8 mouse cellular contexts compared by ENCODE assay signal in genomic region chr8:94876820-94877219, GRCm38 (mm10). TPM values are rescaled to one million over a fixed set of nuclear protein-coding genes. Genes with fewer than 3 reads are reported as not detected.
DNase-seq lines count a peak whose midpoint lies in the region; ATAC-seq and TF ChIP-seq lines count a peak whose summit lies in the region.

No protein-coding gene starts in this region.

- H3K4me3 ChIP-seq in heart, embryonic 11.5 days (ENCODE audit: low read depth, low read length): no peak overlapping the region
- 0 out of 2 replicates have a peak overlapping the region, but pooled peaks have one; percentile 69 for H3K4me3 ChIP-seq in midbrain, embryonic 10.5 days
- H3K4me3 ChIP-seq in midbrain, postnatal 0 days (ENCODE audit: low read depth, low read length): no peak overlapping the region
- H3K4me3 ChIP-seq in liver, embryonic 14.5 days (ENCODE audit: insufficient read depth in 1 of 2, low read depth in 2 of 2, low read length in 2 of 2): no peak overlapping the region
- no peak overlapping the region for H3K4me3 ChIP-seq in stomach, embryonic 16.5 days (replicated peaks; ENCODE audit: low read length)

- H3K4me2 ChIP-seq in heart, embryonic 11.5 days: peak overlapping the region; percentile 93; the same call in 1 of the 2 replicates
- no peak overlapping the region for H3K4me2 ChIP-seq in midbrain, postnatal 0 days (ENCODE audit: low read depth, low read length, poor library complexity, severe bottlenecking)
- peak overlapping the region; percentile 71 for H3K4me2 ChIP-seq in liver, embryonic 14.5 days (ENCODE audit: low read depth)
- H3K4me2 ChIP-seq in stomach, embryonic 16.5 days (ENCODE audit: low read depth, low read length): peak overlapping the region; percentile 88; the same call in 1 of the 2 replicates

- no peaks in the 10 kb centered on the region for H3K27me3 ChIP-seq in heart, embryonic 11.5 days (ENCODE audit: control insufficient read depth, insufficient read depth, low read length)
- peaks cover 55% of the 10 kb centered on the region for H3K27me3 ChIP-seq in midbrain, embryonic 10.5 days (ENCODE audit: low read depth, poor library complexity, severe bottlenecking)
- H3K27me3 ChIP-seq in midbrain, postnatal 0 days (ENCODE audit: insufficient read depth, low read length): peaks cover 11% of the 10 kb centered on the region; the same call in 1 of the 2 replicates
- peaks cover 8% of the 10 kb centered on the region for H3K27me3 ChIP-seq in liver, embryonic 14.5 days (ENCODE audit: control insufficient read depth, insufficient read depth, low read length)
- H3K27me3 ChIP-seq in stomach, embryonic 16.5 days (ENCODE audit: control insufficient read depth, insufficient read depth, low read length): no peaks in the 10 kb centered on the region

- H3K27ac ChIP-seq in heart, embryonic 11.5 days (ENCODE audit: low read depth, low read length): 0 out of 2 replicates have a peak overlapping the region, but pooled peaks have one; percentile 30
- H3K27ac ChIP-seq in midbrain, embryonic 10.5 days (replicated peaks): no peak overlapping the region
- no peak overlapping the region for H3K27ac ChIP-seq in midbrain, postnatal 0 days (ENCODE audit: low read depth, low read length)
- H3K27ac ChIP-seq in liver, embryonic 14.5 days: peak overlapping the region; percentile 28
- 0 out of 2 replicates have a peak overlapping the region, but pooled peaks have one; percentile 39 for H3K27ac ChIP-seq in stomach, embryonic 16.5 days (ENCODE audit: low read length)

- no peak for TF ChIP-seq EP300 in liver, embryonic 14.5 days (IDR thresholded peaks at IDR 0.05; ENCODE audit: low read depth)

- 38% methylated on average over 3 of the region's 3 CpGs for WGBS in heart, embryonic 11.5 days (ENCODE audit: insufficient replicate concordance)
- WGBS in midbrain, embryonic 10.5 days: 47% methylated on average over 3 of the region's 3 CpGs
- 56% methylated on average over 3 of the region's 3 CpGs for WGBS in midbrain, postnatal 0 days
- 31% methylated on average over 3 of the region's 3 CpGs for WGBS in liver, embryonic 14.5 days (ENCODE audit: insufficient replicate concordance)
- WGBS in stomach, embryonic 16.5 days: 47% methylated on average over 3 of the region's 3 CpGs

- peaks cover 35% of the 10 kb centered on the region for H3K4me1 ChIP-seq in heart, embryonic 11.5 days (ENCODE audit: control insufficient read depth, insufficient read depth, low read length)
- peaks cover 36% of the 10 kb centered on the region for H3K4me1 ChIP-seq in midbrain, embryonic 10.5 days
- no peaks in the 10 kb centered on the region for H3K4me1 ChIP-seq in midbrain, postnatal 0 days (ENCODE audit: insufficient read depth, low read length)
- peaks cover 20 to 21% of the 10 kb centered on the region in 2 experiments for H3K4me1 ChIP-seq in liver, embryonic 14.5 days (replicated peaks; ENCODE audit: control insufficient read depth in 2 of 2, insufficient read depth in 2 of 2, low read length in 1 of 2)
- H3K4me1 ChIP-seq in stomach, embryonic 16.5 days (ENCODE audit: control insufficient read depth, insufficient read depth, low read length): peaks cover 21% of the 10 kb centered on the region

- no peak for TF ChIP-seq CTCF in midbrain, postnatal 0 days (IDR thresholded peaks at IDR 0.05)
- TF ChIP-seq CTCF in liver, embryonic 14.5 days (IDR thresholded peaks at IDR 0.05; ENCODE audit: low read depth): no peak

- intact Hi-C loops in heart, postnatal 14 days (cut with DNase I): loop anchor here (5.0 kb wide), 1 partner anchor 125 kb away; no protein-coding TSS in a partner anchor
- intact Hi-C loops in left cerebral cortex, postnatal 10 days (cut with DNase I): no loop called here

- no peak for DNase-seq in heart, postnatal 14 days
- DNase-seq in midbrain, embryonic 10.5 days (ENCODE audit: low spot score): no peak
- no peak for DNase-seq in midbrain, postnatal 0 days (ENCODE audit: low spot score)
- DNase-seq in liver, embryonic 14.5 days (ENCODE audit: low read depth in 3 of 3, low spot score in 3 of 3): no peak
- DNase-seq in left cerebral cortex, postnatal 10 days (ENCODE audit: extremely low spot score in 1 of 2, low spot score in 2 of 2): no peak
- no peak for DNase-seq in layer of hippocampus, postnatal 36 days

- H3K36me3 ChIP-seq in heart, embryonic 11.5 days (ENCODE audit: control insufficient read depth, insufficient read depth, low read length): no peaks in the 10 kb centered on the region
- no peaks in the 10 kb centered on the region for H3K36me3 ChIP-seq in midbrain, embryonic 10.5 days
- H3K36me3 ChIP-seq in midbrain, postnatal 0 days (ENCODE audit: insufficient read depth, low read length): no peaks in the 10 kb centered on the region
- no peaks in the 10 kb centered on the region; the same call in 1 of the 2 replicates for H3K36me3 ChIP-seq in liver, embryonic 14.5 days (replicated peaks; ENCODE audit: control insufficient read depth, insufficient read depth, low read depth)
- no peaks in the 10 kb centered on the region for H3K36me3 ChIP-seq in stomach, embryonic 16.5 days (ENCODE audit: control insufficient read depth, insufficient read depth, low read length)

- peak overlapping the region; percentile 11; the same call in 1 of the 2 replicates for H3K9ac ChIP-seq in heart, embryonic 11.5 days (ENCODE audit: low read depth, low read length)
- H3K9ac ChIP-seq in midbrain, postnatal 0 days (replicated peaks; ENCODE audit: low read length, poor library complexity, severe bottlenecking): no peak overlapping the region
- H3K9ac ChIP-seq in liver, embryonic 14.5 days (replicated peaks): peak overlapping the region; percentile 15; the same call in 1 of the 2 replicates
- no peak overlapping the region for H3K9ac ChIP-seq in stomach, embryonic 16.5 days (ENCODE audit: low read length)

- ATAC-seq in heart, embryonic 11.5 days (replicated peaks; ENCODE audit: insufficient number of reproducible peaks, low FRiP score, low TSS enrichment): no peak
- ATAC-seq in midbrain, postnatal 0 days (ENCODE audit: low FRiP score): no peak
- ATAC-seq in liver, embryonic 14.5 days (ENCODE audit: insufficient read depth): no peak
- ATAC-seq in stomach, embryonic 16.5 days (ENCODE audit: insufficient read depth, low FRiP score): no peak

- no peaks in the 10 kb centered on the region for H3K9me3 ChIP-seq in heart, embryonic 11.5 days (replicated peaks; ENCODE audit: control insufficient read depth, low read length)
- no peaks in the 10 kb centered on the region for H3K9me3 ChIP-seq in midbrain, embryonic 10.5 days (replicated peaks)
- H3K9me3 ChIP-seq in midbrain, postnatal 0 days (ENCODE audit: low read length): no peaks in the 10 kb centered on the region
- no peaks in the 10 kb centered on the region for H3K9me3 ChIP-seq in liver, embryonic 14.5 days (ENCODE audit: control insufficient read depth, low read length)
- no peaks in the 10 kb centered on the region for H3K9me3 ChIP-seq in stomach, embryonic 16.5 days (replicated peaks; ENCODE audit: control insufficient read depth, low read length)

RNA-seq across cellular contexts. Expression of gene Dok4, which starts 0.7 kb away (rescaled TPM):
- polyA plus RNA-seq in heart, embryonic 11.5 days (2014; fragmentation: Nextera tagmentation; extraction: Ambion mirVana): 46.2 and 57.7 TPM in 2 replicates
- 10 to 100 TPM; 23.3 to 26.5 TPM for total RNA-seq in heart, postnatal 14 days (2021)
- 11.3 and 14.5 TPM in 2 replicates for polyA plus RNA-seq in midbrain, embryonic 10.5 days (2016; fragmentation: Nextera tagmentation; extraction: Ambion mirVana)
- 154 and 155 TPM in 2 replicates for total RNA-seq in midbrain, postnatal 0 days (2014; rRNA removed)
- polyA plus RNA-seq in midbrain, postnatal 0 days (2015; fragmentation: Nextera tagmentation; extraction: Ambion mirVana): 95.0 and 104 TPM in 2 replicates
- polyA plus RNA-seq in liver, embryonic 14.5 days (2012; rRNA removed): 10.3 and 11.1 TPM in 2 replicates
- polyA plus RNA-seq in liver, embryonic 14.5 days (2014; fragmentation: Nextera tagmentation; extraction: Ambion mirVana): 7.2 and 9.6 TPM in 2 replicates
- 28.8 and 29.5 TPM in 2 replicates for polyA plus RNA-seq in stomach, embryonic 16.5 days (2015; fragmentation: Nextera tagmentation; extraction: Ambion mirVana)
- 10 to 100 TPM; 74.9 to 79.5 TPM for total RNA-seq in left cerebral cortex, postnatal 10 days (2021)
- total RNA-seq in layer of hippocampus, postnatal 36 days (2021): 10 to 100 TPM; 27.4 to 27.6 TPM

RNA-seq across cellular contexts. Expression of gene Polr2c, which starts 19.6 kb away (rescaled TPM):
- 141 and 143 TPM in 2 replicates for polyA plus RNA-seq in heart, embryonic 11.5 days (2014; fragmentation: Nextera tagmentation; extraction: Ambion mirVana)
- 10 to 100 TPM; 65.4 to 65.8 TPM for total RNA-seq in heart, postnatal 14 days (2021)
- 163 and 176 TPM in 2 replicates for polyA plus RNA-seq in midbrain, embryonic 10.5 days (2016; fragmentation: Nextera tagmentation; extraction: Ambion mirVana)
- 62.5 and 70.5 TPM in 2 replicates for total RNA-seq in midbrain, postnatal 0 days (2014; rRNA removed)
- 93.3 and 101 TPM in 2 replicates for polyA plus RNA-seq in midbrain, postnatal 0 days (2015; fragmentation: Nextera tagmentation; extraction: Ambion mirVana)
- 51.6 and 54.4 TPM in 2 replicates for polyA plus RNA-seq in liver, embryonic 14.5 days (2012; rRNA removed)
- 73.5 and 82.2 TPM in 2 replicates for polyA plus RNA-seq in liver, embryonic 14.5 days (2014; fragmentation: Nextera tagmentation; extraction: Ambion mirVana)
- 128 and 129 TPM in 2 replicates for polyA plus RNA-seq in stomach, embryonic 16.5 days (2015; fragmentation: Nextera tagmentation; extraction: Ambion mirVana)
- 10 to 100 TPM; 50.9 to 55.1 TPM for total RNA-seq in left cerebral cortex, postnatal 10 days (2021)
- total RNA-seq in layer of hippocampus, postnatal 36 days (2021): 10 to 100 TPM; 62.4 to 71.5 TPM

RNA-seq across cellular contexts. Expression of gene Ciapin1, which starts 38.7 kb away (rescaled TPM):
- polyA plus RNA-seq in heart, embryonic 11.5 days (2014; fragmentation: Nextera tagmentation; extraction: Ambion mirVana): 97.0 and 97.5 TPM in 2 replicates
- 10 to 100 TPM; 76.8 to 92.4 TPM for total RNA-seq in heart, postnatal 14 days (2021)
- polyA plus RNA-seq in midbrain, embryonic 10.5 days (2016; fragmentation: Nextera tagmentation; extraction: Ambion mirVana): 185 and 201 TPM in 2 replicates
- 60.6 and 62.7 TPM in 2 replicates for total RNA-seq in midbrain, postnatal 0 days (2014; rRNA removed)
- polyA plus RNA-seq in midbrain, postnatal 0 days (2015; fragmentation: Nextera tagmentation; extraction: Ambion mirVana): 162 and 164 TPM in 2 replicates
- polyA plus RNA-seq in liver, embryonic 14.5 days (2012; rRNA removed): 20.4 and 23.7 TPM in 2 replicates
- 38.4 and 46.3 TPM in 2 replicates for polyA plus RNA-seq in liver, embryonic 14.5 days (2014; fragmentation: Nextera tagmentation; extraction: Ambion mirVana)
- 78.3 and 84.7 TPM in 2 replicates for polyA plus RNA-seq in stomach, embryonic 16.5 days (2015; fragmentation: Nextera tagmentation; extraction: Ambion mirVana)
- total RNA-seq in left cerebral cortex, postnatal 10 days (2021): 10 to 100 TPM; 75.8 to 82.3 TPM
- 10 to 100 TPM; 71.9 to 73.9 TPM for total RNA-seq in layer of hippocampus, postnatal 36 days (2021)

RNA-seq across cellular contexts. Expression of gene Coq9, which starts 38.7 kb away (rescaled TPM):
- polyA plus RNA-seq in heart, embryonic 11.5 days (2014; fragmentation: Nextera tagmentation; extraction: Ambion mirVana): 125 and 126 TPM in 2 replicates
- total RNA-seq in heart, postnatal 14 days (2021): 100 to 1,000 TPM; 400 to 427 TPM
- 50.4 and 52.6 TPM in 2 replicates for polyA plus RNA-seq in midbrain, embryonic 10.5 days (2016; fragmentation: Nextera tagmentation; extraction: Ambion mirVana)
- total RNA-seq in midbrain, postnatal 0 days (2014; rRNA removed): 101 and 110 TPM in 2 replicates
- 46.5 and 54.8 TPM in 2 replicates for polyA plus RNA-seq in midbrain, postnatal 0 days (2015; fragmentation: Nextera tagmentation; extraction: Ambion mirVana)
- polyA plus RNA-seq in liver, embryonic 14.5 days (2012; rRNA removed): 38.5 and 39.8 TPM in 2 replicates
- 44.3 and 48.9 TPM in 2 replicates for polyA plus RNA-seq in liver, embryonic 14.5 days (2014; fragmentation: Nextera tagmentation; extraction: Ambion mirVana)
- 84.6 and 94.3 TPM in 2 replicates for polyA plus RNA-seq in stomach, embryonic 16.5 days (2015; fragmentation: Nextera tagmentation; extraction: Ambion mirVana)
- 10 to 100 TPM; 58.7 to 62.1 TPM for total RNA-seq in left cerebral cortex, postnatal 10 days (2021)
- 10 to 100 TPM; 84.8 to 86.5 TPM for total RNA-seq in layer of hippocampus, postnatal 36 days (2021)

RNA-seq across cellular contexts. Expression of gene Ccdc102a, which starts 41.1 kb away (rescaled TPM):
- polyA plus RNA-seq in heart, embryonic 11.5 days (2014; fragmentation: Nextera tagmentation; extraction: Ambion mirVana): 22.8 and 24.8 TPM in 2 replicates
- 10 to 100 TPM; 10.8 to 10.9 TPM for total RNA-seq in heart, postnatal 14 days (2021)
- polyA plus RNA-seq in midbrain, embryonic 10.5 days (2016; fragmentation: Nextera tagmentation; extraction: Ambion mirVana): 13.0 and 13.1 TPM in 2 replicates
- 5.4 and 6.1 TPM in 2 replicates for total RNA-seq in midbrain, postnatal 0 days (2014; rRNA removed)
- 3.6 and 3.7 TPM in 2 replicates for polyA plus RNA-seq in midbrain, postnatal 0 days (2015; fragmentation: Nextera tagmentation; extraction: Ambion mirVana)
- 2.2 and 2.6 TPM in 2 replicates for polyA plus RNA-seq in liver, embryonic 14.5 days (2012; rRNA removed)
- polyA plus RNA-seq in liver, embryonic 14.5 days (2014; fragmentation: Nextera tagmentation; extraction: Ambion mirVana): 2.7 and 2.8 TPM in 2 replicates
- polyA plus RNA-seq in stomach, embryonic 16.5 days (2015; fragmentation: Nextera tagmentation; extraction: Ambion mirVana): 10.9 and 14.8 TPM in 2 replicates
- 1 to 10 TPM; 2.6 to 3.3 TPM for total RNA-seq in left cerebral cortex, postnatal 10 days (2021)
- 1 to 10 TPM; 1.1 to 2.1 TPM for total RNA-seq in layer of hippocampus, postnatal 36 days (2021)

Comparison
In these comparisons a context has a peak if more than half of its experiments do, and no peak if none do; other contexts are left out.
1. H3K27ac ChIP-seq: peak in heart, embryonic 11.5 days (single experiment), liver, embryonic 14.5 days (single experiment) and stomach, embryonic 16.5 days (single experiment); none in midbrain, embryonic 10.5 days (single experiment) and midbrain, postnatal 0 days (single experiment).
2. H3K9ac ChIP-seq: peak in heart, embryonic 11.5 days (single experiment) and liver, embryonic 14.5 days (single experiment); none in midbrain, postnatal 0 days (single experiment) and stomach, embryonic 16.5 days (single experiment).